Mouse (Mus musculus) left cerebral cortex, postnatal 36 days (tissue): ENCODE data around the gene Yes1. TPM values are rescaled to one million over a fixed set of nuclear protein-coding genes. Genes with fewer than 3 reads are reported as not detected.
"Not testable (repeated sequence)": the region's sequence is repeated elsewhere in the genome, so short reads cannot be mapped to it uniquely, and the experiment has no call there.

ENCODE experiments used
- DNase-seq, 2 experiments: peaks; one replicate each; pipeline ENCODE4 v3.0.0; 2021 to 2022; ENCODE audit warnings: low spot score in 2 of 2, mixed read lengths in 1 of 2
- intact Hi-C: fragments of 180-260 bp; cut with DNase I; formaldehyde crosslinking; loops from one replicate; pipeline ENCODE4 v1.15.1; 2025
- total RNA-seq, 2 experiments: library from RNA; stranded (reverse); gene quantifications; 2 replicates each; pipeline ENCODE4 v1.2.3; 2021

Gene Yes1
- total RNA-seq, 2 experiments from 2014 or later: 11.8 to 13.5 TPM

- no peak for DNase-seq
- intact Hi-C loops: no loop called here
These were observed 86.4 kb downstream of the Yes1 start for GRCm38 (mm10) chr5:32697208-32697867.

- DNase-seq: no peak
- intact Hi-C loops: no loop called here
These were observed 95.3 kb downstream of the Yes1 start for GRCm38 (mm10) chr5:32706226-32706780.

- no peak for DNase-seq
- intact Hi-C loops: loop anchor here (10.0 kb wide), 2 partner anchors 73 to 323 kb away; partner anchors contain the start of gene Pisd
These were observed 100.5 kb downstream of the Yes1 start for GRCm38 (mm10) chr5:32711485-32711884.

- intact Hi-C loops: loop anchor here (10.0 kb wide), 2 partner anchors 72 to 322 kb away; partner anchors contain the start of gene Pisd
- no peak for DNase-seq
These were observed 101.5 kb downstream of the Yes1 start for GRCm38 (mm10) chr5:32712221-32713041.

- DNase-seq: no peak
- intact Hi-C loops: loop anchor here (10.0 kb wide), 2 partner anchors 72 to 322 kb away; partner anchors contain the start of gene Pisd
These were observed 102.2 kb downstream of the Yes1 start for GRCm38 (mm10) chr5:32713042-32713702.

- peak; percentile 85 to 88 for DNase-seq
- intact Hi-C loops: loop anchor here (1.0 to 10.0 kb wide), 4 partner anchors 29 to 321 kb away; partner anchors contain the start of genes Pisd and Prr14l
These were observed 102.9 kb downstream of the Yes1 start for GRCm38 (mm10) chr5:32713703-32714467.

GRCm38 (mm10) chr5:32717726-32718125 is 106.8 kb downstream of the Yes1 start:
- DNase-seq: no peak
- intact Hi-C loops: loop anchor here (10.0 kb wide), 2 partner anchors 67 to 317 kb away; partner anchors contain the start of gene Pisd

GRCm38 (mm10) chr5:32718916-32719315 is 107.9 kb downstream of the Yes1 start:
- intact Hi-C loops: loop anchor here (10.0 kb wide), 2 partner anchors 66 to 316 kb away; partner anchors contain the start of gene Pisd
- no peak for DNase-seq

GRCm38 (mm10) chr5:32720416-32720815 is 109.4 kb downstream of the Yes1 start:
- intact Hi-C loops: no loop called here
- DNase-seq: no peak

- DNase-seq: no peak
These were observed 110.3 kb downstream of the Yes1 start for GRCm38 (mm10) chr5:32721316-32721715.

GRCm38 (mm10) chr5:32722263-32722662 is 111.3 kb downstream of the Yes1 start:
- DNase-seq: no peak
- intact Hi-C loops: no loop called here

More at GRCm38 (mm10) chr5:32721316-32721715, 110.3 kb downstream of the Yes1 start:
- intact Hi-C loops: no loop called here

- DNase-seq, intact Hi-C loops: not testable (repeated sequence)
These were observed 111.7 kb downstream of the Yes1 start for GRCm38 (mm10) chr5:32722711-32723110.

- intact Hi-C loops: no loop called here
- DNase-seq: no peak
These were observed 113.0 kb downstream of the Yes1 start for GRCm38 (mm10) chr5:32723981-32724380.

- intact Hi-C loops, DNase-seq: not testable (repeated sequence)
These were observed 114.4 kb downstream of the Yes1 start for GRCm38 (mm10) chr5:32725397-32725796.

GRCm38 (mm10) chr5:32728300-32728699 is 117.3 kb downstream of the Yes1 start:
- intact Hi-C loops: no loop called here
- no peak for DNase-seq

- DNase-seq: no peak
- intact Hi-C loops: no loop called here
These were observed 117.9 kb downstream of the Yes1 start for GRCm38 (mm10) chr5:32728851-32729250.

- intact Hi-C loops, DNase-seq: not testable (repeated sequence)
These were observed 122.9 kb downstream of the Yes1 start for GRCm38 (mm10) chr5:32733892-32734291.

GRCm38 (mm10) chr5:32735779-32736178 is 124.8 kb downstream of the Yes1 start:
- intact Hi-C loops: no loop called here
- DNase-seq: no peak
